Mouse (Mus musculus) stomach, postnatal 0 days (tissue): ENCODE measurements around the gene Batf2.
A peak's percentile ranks its signal among the peaks of the same experiment; 100 is the strongest.

Experiments
- CTCF ChIP-seq: IDR thresholded peaks from 2 replicates; pipeline ENCODE4 v1.5.1; 2016; ENCODE audit warnings: antibody characterized with exemption, low read depth, mild to moderate bottlenecking, moderate library complexity
- EP300 ChIP-seq: optimal IDR thresholded peaks from 2 replicates; pipeline ENCODE3; 2016; ENCODE audit warnings: antibody characterized with exemption

GRCm38 (mm10) chr19:6156372-6156771 lies 15.6 kb downstream of the Batf2 start:
- TF ChIP-seq CTCF (peak; percentile 49), EP300 (no peak)
